Mouse (Mus musculus) NIH3T3 (cell line): ENCODE measurements around the gene Zfp648.

Source experiments
- DNase-seq: peaks from one replicate; pipeline ENCODE4 v3.0.0-alpha.2; 2012; ENCODE audit warnings: low read depth

Zfp648 gene

GRCm38 (mm10) chr1:154200955-154201722 is at the start of gene Zfp648:
Gene Zfp648 (plus strand): TSS chr1:154201187.
- no peak for DNase-seq

- DNase-seq: no peak
These were observed 48.4 kb upstream of the Zfp648 start for GRCm38 (mm10) chr1:154152539-154152938.

GRCm38 (mm10) chr1:154153800-154154199 is 47.2 kb upstream of the Zfp648 start:
- DNase-seq: no peak

- DNase-seq: peak; percentile 63
These were observed 44.6 kb upstream of the Zfp648 start for GRCm38 (mm10) chr1:154156177-154157062.

GRCm38 (mm10) chr1:154157131-154157530 is 43.9 kb upstream of the Zfp648 start:
- no peak for DNase-seq

- DNase-seq: no peak
These were observed 33.3 kb upstream of the Zfp648 start for GRCm38 (mm10) chr1:154167696-154168095.

- no peak for DNase-seq
These were observed 25.7 kb upstream of the Zfp648 start for GRCm38 (mm10) chr1:154175334-154175733.

- no peak for DNase-seq
These were observed 23.2 kb upstream of the Zfp648 start for GRCm38 (mm10) chr1:154177781-154178180.

GRCm38 (mm10) chr1:154178541-154179155 is 22.3 kb upstream of the Zfp648 start:
- DNase-seq: no peak

- peak; percentile 80 for DNase-seq
These were observed 20.0 kb upstream of the Zfp648 start for GRCm38 (mm10) chr1:154180952-154181351.

- peak; percentile 4 for DNase-seq
These were observed 18.5 kb upstream of the Zfp648 start for GRCm38 (mm10) chr1:154182396-154183076.

GRCm38 (mm10) chr1:154183077-154183751 is 17.8 kb upstream of the Zfp648 start:
- no peak for DNase-seq

- no peak for DNase-seq
These were observed 12.8 kb upstream of the Zfp648 start for GRCm38 (mm10) chr1:154188229-154188628.

- DNase-seq: no peak
These were observed 12.4 kb upstream of the Zfp648 start for GRCm38 (mm10) chr1:154188631-154189030.

GRCm38 (mm10) chr1:154189842-154190530 is 11.0 kb upstream of the Zfp648 start:
- DNase-seq: peak; percentile 5

GRCm38 (mm10) chr1:154198896-154199295 is 2.1 kb upstream of the Zfp648 start:
- DNase-seq: no peak

- DNase-seq: no peak
These were observed 1.6 kb downstream of the Zfp648 start for GRCm38 (mm10) chr1:154202580-154202979.

- DNase-seq: no peak
These were observed 2.4 kb downstream of the Zfp648 start for GRCm38 (mm10) chr1:154203386-154203785.

- no peak for DNase-seq
These were observed 3.9 kb downstream of the Zfp648 start for GRCm38 (mm10) chr1:154204652-154205573.

GRCm38 (mm10) chr1:154219991-154220390 is 19.0 kb downstream of the Zfp648 start:
- no peak for DNase-seq
